Mouse (Mus musculus): Measurements from ENCODE around the gene Mei1. TPM values are rescaled to one million over a fixed set of nuclear protein-coding genes. Genes with fewer than 3 reads are reported as not detected.

Mei1 gene
- polyA plus RNA-seq (2017; shearing (Covaris generic)) = 0.13 TPM

GRCm38 (mm10) chr15:82069898-82070297 lies at the start of gene Mei1:
Mei1 (plus strand) TSS chr15:82069996.

DNA sequence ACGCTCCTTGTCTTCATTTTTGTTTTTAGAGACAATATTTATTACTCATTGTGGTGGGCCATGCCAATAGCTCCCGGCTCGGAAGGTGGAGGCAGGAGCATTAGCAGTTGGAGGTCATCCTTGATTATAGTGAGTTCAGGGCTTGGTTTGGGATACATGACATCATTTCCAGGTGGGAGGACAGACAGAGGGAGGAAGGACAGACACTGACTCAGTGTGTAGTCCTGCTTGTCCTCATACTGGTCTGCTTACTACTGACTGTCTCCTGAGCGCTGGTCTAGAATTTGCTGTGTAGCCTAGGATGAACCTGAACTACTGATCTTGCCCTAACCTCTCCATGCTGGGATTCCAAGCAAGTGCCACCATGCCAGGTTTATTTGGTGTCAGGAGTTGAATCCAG lies 36.0 kb upstream of the Mei1 start, which contains the start of gene Desi1:
Desi1 (minus strand) TSS at position 101 of the 400 bp plus-strand sequence.

GRCm38 (mm10) chr15:82047080-82047883 lies 22.5 kb upstream of the Mei1 start, which contains the start of gene Snu13:
Snu13 (minus strand) TSS chr15:82047598.

GRCm38 (mm10) chr15:82058719-82059201 lies 11.0 kb upstream of the Mei1 start, which contains the start of gene 4930407I10Rik:
4930407I10Rik (plus strand) TSS chr15:82059151.

GRCm38 (mm10) chr15:82127426-82128374 lies 57.9 kb downstream of the Mei1 start, which contains the start of gene Ccdc134:
Ccdc134 (plus strand) TSS chr15:82127922.

DNA sequence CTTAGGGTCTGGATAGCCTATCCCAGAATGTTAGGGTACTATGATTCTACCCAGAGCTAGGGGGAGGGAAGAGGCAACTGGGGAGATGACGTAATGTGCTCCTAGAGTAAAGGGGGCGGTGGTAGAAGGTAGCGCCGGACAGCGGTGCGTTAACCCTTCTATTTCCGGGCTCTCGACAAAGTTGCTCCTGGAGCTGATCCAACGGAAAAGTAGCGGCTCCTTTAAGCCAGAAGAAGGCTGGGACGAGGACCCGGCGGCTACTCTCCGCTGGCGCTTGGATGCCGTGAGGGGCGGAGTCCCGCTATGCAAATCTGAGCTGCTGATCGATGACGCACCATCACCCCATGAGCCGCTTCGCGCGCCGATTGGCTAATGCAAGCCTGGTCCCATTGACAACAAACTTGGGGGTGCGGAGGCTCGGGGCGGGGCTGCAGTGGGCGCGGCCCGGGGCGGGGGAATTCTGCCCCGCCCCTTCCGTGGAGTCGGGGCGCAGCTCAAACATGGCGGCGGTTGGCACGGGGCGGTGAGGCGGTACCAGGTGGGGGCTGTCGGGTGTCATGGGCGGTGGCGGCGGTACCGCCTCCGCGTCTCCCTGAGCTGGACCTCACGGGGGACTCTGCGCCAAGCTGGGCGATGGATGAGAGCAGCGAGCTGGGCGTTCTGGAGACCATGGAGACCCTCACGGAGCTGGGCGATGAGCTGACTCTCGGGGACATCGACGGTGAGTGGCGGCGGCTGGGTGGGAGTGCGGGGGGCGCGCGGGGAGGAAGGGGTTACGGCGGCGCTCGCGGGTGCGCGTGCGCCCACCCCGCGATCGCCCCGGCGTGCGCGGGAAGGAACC lies 77.2 kb downstream of the Mei1 start, which contains the start of gene Srebf2:
Srebf2 (plus strand) TSS at position 412 of the 841 bp plus-strand sequence.

Other genes starting within 250 kb of the Mei1 start
- 345 TPM for gene Tob2, start 211.2 kb upstream of the Mei1 start, polyA plus RNA-seq (2017; shearing (Covaris generic))
- gene Phf5a, start 198.1 kb upstream of the Mei1 start, polyA plus RNA-seq (2017; shearing (Covaris generic)) = 63.5 TPM
- 114 TPM for gene Aco2, start 197.7 kb upstream of the Mei1 start, polyA plus RNA-seq (2017; shearing (Covaris generic))
- 33.6 TPM for gene Polr3h, start 143.8 kb upstream of the Mei1 start, polyA plus RNA-seq (2017; shearing (Covaris generic))
- gene Csdc2, start 133.2 kb upstream of the Mei1 start, polyA plus RNA-seq (2017; shearing (Covaris generic)) = 0.16 TPM
- 13.0 TPM for gene Pmm1, start 109.1 kb upstream of the Mei1 start, polyA plus RNA-seq (2017; shearing (Covaris generic))
- gene 1700029P11Rik, start 89.5 kb upstream of the Mei1 start, polyA plus RNA-seq (2017; shearing (Covaris generic)) = not detected
- 34.0 TPM for gene Xrcc6, start 82.2 kb upstream of the Mei1 start, polyA plus RNA-seq (2017; shearing (Covaris generic))
- 27.2 TPM for gene Desi1, start 36.1 kb upstream of the Mei1 start, polyA plus RNA-seq (2017; shearing (Covaris generic))
- gene Snu13, start 22.4 kb upstream of the Mei1 start, polyA plus RNA-seq (2017; shearing (Covaris generic)) = 193 TPM
- not detected for gene 4930407I10Rik, start 10.8 kb upstream of the Mei1 start, polyA plus RNA-seq (2017; shearing (Covaris generic))
- 32.0 TPM for gene Ccdc134, start 57.9 kb downstream of the Mei1 start, polyA plus RNA-seq (2017; shearing (Covaris generic))
- gene Srebf2, start 77.2 kb downstream of the Mei1 start, polyA plus RNA-seq (2017; shearing (Covaris generic)) = 151 TPM
- not detected for gene Shisa8, start 142.8 kb downstream of the Mei1 start, polyA plus RNA-seq (2017; shearing (Covaris generic))
- gene Tnfrsf13c, start 154.4 kb downstream of the Mei1 start, polyA plus RNA-seq (2017; shearing (Covaris generic)) = 0.39 TPM
- gene Cenpm, start 174.8 kb downstream of the Mei1 start, polyA plus RNA-seq (2017; shearing (Covaris generic)) = 1.4 TPM
- gene 1500009C09Rik, start 182.4 kb downstream of the Mei1 start, polyA plus RNA-seq (2017; shearing (Covaris generic)) = not detected
- gene Sept3, start 204.9 kb downstream of the Mei1 start, polyA plus RNA-seq (2017; shearing (Covaris generic)) = 0.94 TPM
- not detected for gene Wbp2nl, start 229.0 kb downstream of the Mei1 start, polyA plus RNA-seq (2017; shearing (Covaris generic))